Mouse (Mus musculus) spleen, postnatal 36 days (tissue): ENCODE data around the gene Carm1.

Experiments
- DNase-seq, 2 experiments: peaks; one replicate each; pipeline ENCODE4 v3.0.0; 2022; ENCODE audit warnings: low spot score in 2 of 2, mixed read lengths in 1 of 2

Gene Carm1

DNA sequence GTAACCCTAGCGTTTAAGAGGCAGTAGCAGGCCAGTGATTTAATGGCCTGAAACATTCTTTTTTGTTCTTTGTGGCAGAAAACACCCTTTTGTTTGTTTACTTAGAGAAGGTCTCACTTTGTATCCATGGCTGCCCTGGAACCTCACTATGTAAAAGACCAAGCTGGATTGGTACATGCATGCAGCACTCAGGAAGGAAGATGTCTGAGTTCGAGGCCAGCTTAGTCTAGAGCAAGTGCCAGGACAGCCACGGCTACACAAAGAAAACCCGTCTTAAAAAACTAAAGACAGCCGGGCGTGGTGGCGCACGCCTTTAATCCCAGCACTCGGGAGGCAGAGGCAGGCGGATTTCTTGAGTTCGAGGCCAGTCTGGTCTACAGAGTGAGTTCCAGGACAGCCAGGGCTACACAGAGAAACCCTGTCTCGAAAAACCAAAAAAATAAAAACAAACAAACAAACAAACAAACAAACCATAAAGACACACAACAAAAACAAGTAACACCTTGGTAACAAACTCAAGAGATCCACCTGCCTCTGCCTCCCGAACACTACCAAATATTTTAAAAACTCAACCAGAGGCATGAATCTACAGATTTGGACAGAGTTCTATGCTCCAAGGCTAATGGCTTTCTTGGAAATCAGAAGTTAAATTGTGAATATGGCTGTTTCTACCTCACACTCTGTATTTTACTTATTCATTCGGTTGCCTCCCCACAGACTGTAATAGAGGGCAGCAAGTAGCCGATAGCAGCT is 68.3 kb downstream of the Carm1 start:
- DNase-seq = no peak

DNA sequence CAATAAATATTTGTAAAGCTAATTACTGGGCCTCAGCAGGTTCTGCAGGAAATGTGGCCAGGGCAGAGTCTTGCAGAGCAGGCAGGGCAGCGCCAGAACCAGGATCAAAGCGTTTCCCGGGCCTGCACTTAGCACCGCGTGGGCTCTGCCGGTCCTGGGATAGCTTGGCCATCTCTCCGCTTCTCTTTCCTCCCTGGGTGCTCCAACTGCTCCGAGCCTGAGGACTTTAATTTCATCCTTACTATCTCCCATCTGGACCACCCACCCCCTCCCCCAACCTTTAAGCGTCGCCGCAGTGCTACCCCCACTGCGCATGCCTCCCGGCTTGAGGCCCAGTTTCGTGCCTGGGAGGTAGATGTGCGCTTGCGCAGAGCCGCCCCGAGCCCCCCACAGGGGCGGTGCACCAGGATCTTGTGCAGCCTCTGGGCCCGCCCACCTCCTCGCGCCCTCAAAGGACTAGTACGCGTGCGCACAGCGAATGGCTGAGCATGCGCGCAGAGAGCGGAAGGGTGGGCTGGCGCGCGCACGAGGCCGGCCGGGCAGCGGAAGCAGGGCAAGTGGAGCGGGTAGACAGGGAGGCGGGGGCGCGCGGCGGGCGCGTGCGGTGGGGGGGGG is 69.0 kb downstream of the Carm1 start, which contains the start of gene Smarca4:
TSS of gene Smarca4 (plus strand) at position 553 of the 615 bp plus-strand sequence.
- DNase-seq = peak; percentile 99

DNA sequence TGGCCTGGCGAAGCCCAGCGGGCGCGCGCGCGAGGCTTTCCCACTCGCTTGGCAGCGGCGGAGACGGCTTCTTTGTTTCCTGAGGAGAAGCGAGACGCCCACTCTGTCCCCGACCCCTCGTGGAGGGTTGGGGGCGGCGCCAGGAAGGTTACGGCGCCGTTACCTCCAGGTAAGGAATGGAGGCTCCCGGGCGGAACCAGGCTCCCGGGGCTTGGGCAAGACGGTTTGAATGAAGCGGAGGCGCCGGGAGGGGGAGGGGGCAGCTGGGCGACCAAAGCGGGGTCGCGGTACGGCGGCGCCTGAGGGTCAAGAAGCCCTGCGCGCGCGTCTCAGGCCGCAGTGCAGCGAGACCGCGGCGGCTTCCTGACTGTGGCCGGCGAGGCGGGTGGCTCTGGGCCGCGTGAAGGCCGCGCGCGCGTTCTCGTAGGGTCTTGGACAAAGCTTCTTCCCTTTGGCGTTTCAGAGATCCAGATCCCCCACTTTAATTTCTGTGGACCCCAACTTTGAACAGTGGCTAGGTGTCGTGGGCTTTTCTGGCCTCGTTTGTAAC is 69.6 kb downstream of the Carm1 start:
- peak; percentile 86 to 87 for DNase-seq

DNA sequence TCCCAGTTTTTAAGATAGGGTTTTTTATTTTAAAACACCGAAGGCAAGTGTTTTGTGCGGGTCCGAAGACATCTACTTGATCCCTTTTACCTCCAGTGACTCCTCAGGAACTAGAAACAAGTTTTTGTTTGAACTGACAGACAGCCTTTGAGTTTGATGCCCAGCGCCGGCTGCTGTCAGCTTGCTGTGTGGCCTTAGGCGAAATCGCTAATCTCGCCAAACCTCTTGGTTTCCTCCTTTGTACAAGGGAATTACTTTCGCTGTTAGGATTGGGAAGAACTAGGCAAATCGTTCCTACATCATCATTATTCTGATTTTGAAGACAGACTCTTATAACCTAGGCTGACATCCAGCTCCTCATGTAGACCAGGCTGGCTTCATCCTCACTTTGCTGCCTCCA is 70.4 kb downstream of the Carm1 start:
- peak in 1 of 2 experiments; percentile 34 for DNase-seq

DNA sequence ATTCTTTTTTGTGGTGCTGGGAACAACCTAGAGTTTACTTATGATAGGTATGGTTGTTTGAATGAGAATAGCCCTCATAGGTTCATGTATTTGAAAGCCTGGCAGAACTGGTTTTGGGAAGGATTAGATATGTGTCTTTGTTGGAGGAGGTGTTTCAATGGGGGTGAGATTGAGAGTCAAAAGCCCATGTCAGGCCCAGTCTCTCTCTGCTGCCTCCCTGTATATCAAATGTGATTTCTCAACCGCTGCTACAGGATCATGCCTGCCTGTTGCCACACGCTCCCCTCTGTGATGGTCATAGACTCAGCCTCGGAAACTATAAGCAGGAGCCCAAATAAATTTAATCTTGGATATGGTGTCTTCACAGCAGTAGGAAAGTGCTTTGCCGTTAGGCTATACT is 73.5 kb downstream of the Carm1 start:
- no peak for DNase-seq

DNA sequence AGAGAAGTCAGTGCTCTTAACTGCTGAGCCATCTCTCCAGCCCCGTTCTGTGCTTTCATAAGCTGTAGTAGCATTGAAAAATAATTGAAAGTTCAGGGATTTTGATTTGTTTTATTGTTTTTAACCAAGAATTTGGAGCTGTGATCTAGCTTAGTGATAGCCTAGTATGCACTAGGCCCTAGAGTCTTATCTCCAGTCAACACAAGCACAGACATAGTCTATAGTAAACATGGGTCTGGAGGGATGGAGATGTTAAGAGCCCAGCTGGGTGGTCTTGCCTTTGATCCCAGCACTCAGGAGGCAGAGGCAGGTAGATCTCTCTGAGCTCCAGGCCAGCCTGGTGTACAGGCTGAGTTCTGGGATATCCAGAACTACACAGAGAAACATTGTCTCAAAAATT is 76.0 kb downstream of the Carm1 start:
- DNase-seq = no peak

DNA sequence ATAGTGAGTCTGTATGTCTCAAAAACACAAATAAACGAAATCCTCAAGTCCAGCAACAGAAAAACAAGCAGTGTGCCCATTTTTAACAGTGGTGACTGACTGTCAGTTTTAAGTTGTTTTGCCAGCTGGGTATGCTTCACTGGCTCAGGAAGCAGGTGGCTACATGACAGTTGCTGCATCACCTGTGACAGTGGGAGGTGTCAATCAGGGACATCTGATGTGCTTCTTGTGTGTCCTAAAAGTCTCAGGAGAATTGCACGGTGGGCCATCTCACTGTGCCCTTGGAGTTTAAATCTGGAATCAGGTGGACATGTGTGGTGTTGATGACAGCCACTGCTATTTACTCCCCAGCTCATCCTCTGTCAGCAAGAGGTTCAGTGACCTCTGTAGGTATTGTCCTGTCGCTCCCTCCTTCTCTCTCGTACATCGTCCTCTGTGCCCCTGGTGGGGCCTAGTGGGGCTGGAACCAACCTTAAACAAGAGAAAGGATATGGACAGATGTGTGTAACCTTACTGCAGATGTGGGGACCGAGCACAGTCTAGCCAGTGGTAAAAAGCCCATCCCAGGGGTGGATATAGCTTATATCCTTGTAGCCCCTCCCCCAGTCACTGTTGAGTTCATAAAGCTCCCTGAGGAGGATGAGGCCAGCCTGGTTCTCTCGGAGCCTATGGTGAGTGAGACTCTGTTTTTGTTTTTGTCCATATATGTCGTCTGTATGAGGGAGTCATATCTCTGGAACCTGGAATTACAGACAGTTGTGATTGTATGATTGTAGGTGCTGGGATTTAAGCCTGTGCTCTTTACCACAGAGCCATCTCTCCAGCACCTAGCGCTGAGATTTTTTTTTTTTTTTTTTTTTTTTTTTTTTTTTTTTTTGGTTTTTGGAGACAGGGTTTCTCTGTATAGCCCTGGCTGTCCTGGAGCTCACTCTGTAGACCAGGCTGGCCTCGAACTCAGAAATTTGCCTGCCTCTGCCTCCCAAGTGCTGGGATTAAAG is 78.9 kb downstream of the Carm1 start:
- peak; percentile 77 to 79 for DNase-seq

DNA sequence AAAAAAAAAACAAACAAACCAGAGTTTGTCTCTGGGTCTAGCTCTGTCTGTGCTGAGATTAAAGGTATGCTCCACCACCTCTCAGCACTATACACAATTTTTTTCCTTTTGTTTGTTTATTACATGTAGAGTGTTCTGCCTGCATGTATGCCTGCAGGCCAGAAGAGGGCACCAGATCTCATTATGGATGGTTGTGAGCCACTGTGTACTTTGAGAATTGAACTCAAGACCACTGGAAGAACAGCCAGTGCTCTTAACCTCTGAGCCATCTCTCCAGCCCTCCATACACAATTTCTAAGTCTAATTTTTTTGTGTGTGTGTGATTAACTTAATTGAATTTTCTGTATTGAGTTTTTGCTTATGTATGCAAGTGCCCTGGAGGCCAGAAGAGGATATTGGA is 79.9 kb downstream of the Carm1 start:
- DNase-seq = no peak

DNA sequence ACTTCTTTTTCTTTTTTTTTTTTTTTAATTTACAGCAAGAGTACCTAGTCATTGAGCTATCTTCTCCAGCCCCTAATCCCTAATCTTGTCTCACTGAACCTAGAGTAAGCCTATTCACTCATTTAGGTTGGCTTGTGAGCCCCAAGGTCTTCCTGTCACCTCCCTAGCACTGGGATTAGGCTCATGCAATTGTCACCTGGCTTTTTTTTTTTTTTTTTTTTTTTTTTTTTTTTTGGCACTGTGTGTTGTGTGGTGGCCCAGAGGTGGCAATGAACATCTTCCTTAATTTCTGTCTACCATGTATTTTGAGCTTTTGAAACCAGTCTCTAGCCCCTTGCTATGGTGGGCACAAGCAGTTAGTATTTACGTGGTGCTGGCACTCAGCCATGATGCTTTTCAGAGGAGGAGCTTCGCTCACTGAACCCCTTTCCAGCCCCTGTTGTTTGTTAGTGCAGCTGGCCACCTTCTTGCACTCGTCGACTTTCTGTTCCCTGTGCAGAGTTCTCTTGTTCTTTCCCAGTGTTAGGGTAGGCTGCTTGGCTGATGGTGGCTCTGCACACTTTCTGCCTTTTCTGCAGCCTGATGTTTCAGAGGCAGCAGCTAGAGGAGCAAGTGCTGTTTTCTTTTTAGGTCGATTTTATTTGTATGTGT is 80.6 kb downstream of the Carm1 start:
- DNase-seq = peak; percentile 60 to 63

DNA sequence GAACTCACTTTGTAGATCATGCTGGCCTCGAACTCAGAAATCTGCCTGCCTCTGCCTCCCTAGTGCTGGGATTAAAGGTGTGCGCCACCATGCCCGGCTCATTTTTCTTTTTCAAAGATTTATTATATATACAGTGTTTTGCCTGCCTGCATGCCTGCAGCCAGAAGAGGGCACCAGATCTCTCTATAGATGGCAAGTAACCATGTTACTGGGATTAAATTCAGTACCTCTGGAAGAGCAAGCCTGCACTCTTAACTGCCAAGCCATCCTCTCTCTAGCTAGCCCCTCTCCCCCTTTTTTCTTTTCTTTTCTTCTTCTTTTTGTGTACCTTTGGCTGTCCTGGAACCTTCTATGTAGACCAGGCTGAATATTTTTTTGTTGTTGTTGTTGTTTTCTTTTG is 84.0 kb downstream of the Carm1 start:
- DNase-seq = peak; percentile 26 to 59

DNA sequence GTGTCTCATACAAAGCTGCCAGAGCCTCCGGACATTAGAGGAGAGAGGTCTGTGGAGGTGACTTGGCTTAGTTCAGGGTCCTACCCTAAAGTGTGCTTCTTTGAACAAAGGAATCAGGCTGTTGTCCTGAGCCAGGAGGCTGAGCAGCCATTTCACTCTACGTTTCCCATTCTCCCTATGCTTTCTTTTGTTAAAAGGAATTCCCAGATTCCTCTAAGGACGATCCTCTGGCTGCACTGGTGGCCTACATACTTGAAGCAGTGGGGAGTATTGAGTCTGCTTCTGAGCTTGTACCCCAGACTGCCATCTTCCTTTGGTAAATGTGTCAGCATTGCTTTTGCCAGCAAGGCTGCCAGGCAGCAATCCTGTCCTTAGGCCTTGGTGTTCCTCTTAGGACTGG is 86.4 kb downstream of the Carm1 start:
- DNase-seq = no peak

DNA sequence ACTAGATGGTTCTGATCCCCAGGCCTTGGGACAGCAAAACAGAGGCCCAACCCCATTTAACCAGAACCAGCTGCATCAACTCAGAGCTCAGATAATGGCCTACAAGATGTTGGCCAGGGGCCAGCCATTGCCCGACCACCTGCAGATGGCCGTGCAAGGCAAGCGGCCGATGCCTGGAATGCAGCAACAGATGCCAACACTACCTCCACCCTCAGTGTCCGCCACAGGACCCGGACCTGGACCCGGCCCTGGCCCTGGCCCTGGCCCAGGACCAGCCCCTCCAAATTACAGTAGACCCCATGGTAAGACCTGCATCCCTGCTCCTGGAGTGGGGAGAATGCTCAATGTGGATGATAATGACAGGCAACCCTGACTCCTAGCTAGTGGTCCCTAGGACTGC is 88.9 kb downstream of the Carm1 start:
- DNase-seq = no peak

DNA sequence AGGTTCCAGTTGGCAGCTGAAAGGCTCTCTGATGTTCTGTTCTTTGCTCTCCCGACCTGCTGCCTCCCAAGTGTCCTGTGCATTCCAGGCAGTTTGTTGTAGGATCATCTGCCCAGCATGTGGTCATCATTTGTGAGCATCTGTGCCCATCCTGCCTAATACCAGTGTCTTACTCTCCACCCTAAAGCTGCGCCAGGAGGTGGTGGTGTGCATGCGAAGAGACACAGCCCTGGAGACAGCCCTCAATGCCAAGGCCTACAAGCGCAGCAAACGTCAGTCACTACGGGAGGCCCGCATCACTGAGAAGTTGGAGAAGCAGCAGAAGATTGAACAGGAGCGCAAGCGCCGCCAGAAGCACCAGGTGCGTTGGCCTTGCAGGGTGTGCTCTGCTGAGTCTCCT is 92.3 kb downstream of the Carm1 start:
- DNase-seq = no peak
